Mouse (Mus musculus) heart, postnatal 0 days (tissue): ENCODE results near the gene Gm2a. TPM values are rescaled to one million over a fixed set of nuclear protein-coding genes. Genes with fewer than 3 reads are reported as not detected.
"Not testable (repeated sequence)": the region's sequence is repeated elsewhere in the genome, so short reads cannot be mapped to it uniquely, and the experiment has no call there.

Experiments used
- ATAC-seq: fragments of 200-750 bp; cut with Nextera tagmentation; 2 replicates; pipeline ENCODE4 v1.8.0; 2017; ENCODE audit warnings: low read depth, moderate number of reproducible peaks, moderate library complexity; ENCODE audit not compliant: insufficient read depth
- DNase-seq: peaks from one replicate; pipeline ENCODE4 v3.0.0-alpha.2; 2016; ENCODE audit warnings: low spot score
- H3K27ac ChIP-seq: fragments of 300-500 bp; sonication (generic); 2 replicates; pipeline ENCODE4 v1.5.1; 2014; ENCODE audit warnings: low read depth, mild to moderate bottlenecking
- H3K27me3 ChIP-seq: fragments of 300-500 bp; sonication (generic); 2 replicates; pipeline ENCODE4 v1.6.1; 2014; ENCODE audit warnings: low read length, mixed read lengths; ENCODE audit not compliant: control insufficient read depth, insufficient read depth
- H3K36me3 ChIP-seq: fragments of 300-500 bp; sonication (generic); replicated peaks from 2 replicates; pipeline ENCODE4 v1.6.1; 2014; ENCODE audit warnings: low read length, mixed read lengths; ENCODE audit not compliant: control insufficient read depth, insufficient read depth
- H3K4me1 ChIP-seq: fragments of 300-500 bp; sonication (generic); 2 replicates; pipeline ENCODE4 v1.6.1; 2014; ENCODE audit warnings: antibody characterized with exemption; ENCODE audit not compliant: control insufficient read depth, insufficient read depth
- H3K4me2 ChIP-seq: fragments of 300-500 bp; sonication (generic); 2 replicates; pipeline ENCODE4 v1.6.1; 2014; ENCODE audit warnings: low read depth, mild to moderate bottlenecking, low read length, moderate library complexity
- H3K4me3 ChIP-seq: fragments of 300-500 bp; sonication (generic); 2 replicates; pipeline ENCODE4 v1.5.1; 2014; ENCODE audit warnings: low read depth, low read length
- H3K9ac ChIP-seq: fragments of 300-500 bp; sonication (generic); replicated peaks from 2 replicates; pipeline ENCODE4 v1.6.1; 2014; ENCODE audit warnings: low read depth, low read length, mixed read lengths
- H3K9me3 ChIP-seq: fragments of 300-500 bp; sonication (generic); replicated peaks from 2 replicates; pipeline ENCODE4 v1.6.1; 2016; ENCODE audit warnings: low read length; ENCODE audit not compliant: control insufficient read depth
- CTCF ChIP-seq: IDR thresholded peaks from 2 replicates; pipeline ENCODE4 v1.5.1; 2016; ENCODE audit warnings: antibody characterized with exemption, control low read depth, low read depth
- EP300 ChIP-seq: IDR thresholded peaks from 2 replicates; pipeline ENCODE4 v1.6.1; 2016; ENCODE audit warnings: antibody characterized with exemption, low read depth
- WGBS: fragments of 180-500 bp; shearing (Covaris S2); extraction: QIAGEN DNeasy Blood & Tissue Kit; methylation state at CpG from one replicate; pipeline ENCODE4 v1.1.7; 2014; 5-methylcytosine and 5-hydroxymethylcytosine counted together
- polyA plus RNA-seq: library from polyadenylated mRNA; unstranded; fragments of >200 nt; fragmentation: Nextera tagmentation; extraction: Ambion mirVana; gene quantifications from 2 replicates; pipeline ENCODE4 v1.2.1, GENCODE M21; 2015
- total RNA-seq: library from RNA; depleted of rRNA; stranded (reverse); fragments of >200 nt; gene quantifications from 2 replicates; pipeline ENCODE4 v1.2.3, GENCODE M21; 2014; ENCODE audit warnings: low replicate concordance

Gene Gm2a
- total and polyA plus RNA-seq, 2 experiments from 2014 or later, result 17.2 to 26.9 TPM

- Histone ChIP-seq H3K4me2 (no peak overlapping the region), H3K36me3 (no peaks in the 10 kb centered on the region), H3K27me3 (no peaks in the 10 kb centered on the region), H3K9me3 (peaks cover 3% of the 10 kb centered on the region; the same call in 1 of the 2 replicates), H3K4me3 (no peak overlapping the region), H3K27ac (peak overlapping the region; percentile 94), H3K4me1 (peaks cover 6% of the 10 kb centered on the region; the same call in 1 of the 2 replicates), H3K9ac (no peak overlapping the region)
- DNase-seq (no peak), ATAC-seq (no peak)
- WGBS, result 39% methylated on average over 4 of the region's 4 CpGs
- TF ChIP-seq EP300 (no peak), CTCF (no peak)
These were observed 13.3 kb upstream of the Gm2a start for GRCm38 (mm10) chr11:55084629-55085028.

GRCm38 (mm10) chr11:55085396-55085795 lies 12.5 kb upstream of the Gm2a start:
- peak; percentile 92 for ATAC-seq
- H3K36me3 ChIP-seq, result no peaks in the 10 kb centered on the region
- H3K9ac ChIP-seq, result no peak overlapping the region
- no peak for TF ChIP-seq CTCF
- no peak for TF ChIP-seq EP300
- H3K9me3 ChIP-seq, result no peaks in the 10 kb centered on the region; the same call in 1 of the 2 replicates
- H3K4me3 ChIP-seq, result no peak overlapping the region
- no peak overlapping the region for H3K4me2 ChIP-seq
- peaks cover 6% of the 10 kb centered on the region; the same call in 1 of the 2 replicates for H3K4me1 ChIP-seq
- DNase-seq, result peak; percentile 84
- peak overlapping the region; percentile 94 for H3K27ac ChIP-seq
- no peaks in the 10 kb centered on the region for H3K27me3 ChIP-seq
- WGBS, result 18% methylated on average over 5 of the region's 5 CpGs

- Histone ChIP-seq H3K4me3 (no peak overlapping the region), H3K9ac (no peak overlapping the region), H3K9me3 (no peaks in the 10 kb centered on the region; the same call in 1 of the 2 replicates), H3K27ac (peak overlapping the region; percentile 17; the same call in 1 of the 2 replicates), H3K4me1 (peaks cover 6% of the 10 kb centered on the region; the same call in 1 of the 2 replicates), H3K36me3 (no peaks in the 10 kb centered on the region), H3K4me2 (no peak overlapping the region), H3K27me3 (no peaks in the 10 kb centered on the region)
- DNase-seq, result peak; percentile 81
- TF ChIP-seq CTCF (peak; percentile 95), EP300 (no peak)
- ATAC-seq, result peak; percentile 19; the same call in 1 of the 2 replicates
- WGBS, result 4% methylated on average over 10 of the region's 10 CpGs
These were observed 10.9 kb upstream of the Gm2a start for GRCm38 (mm10) chr11:55087006-55087405.

GRCm38 (mm10) chr11:55089892-55090291 lies 8.0 kb upstream of the Gm2a start:
- Histone ChIP-seq H3K27ac (no peak overlapping the region), H3K9me3 (no peaks in the 10 kb centered on the region), H3K4me1 (peaks cover 5% of the 10 kb centered on the region; the same call in 1 of the 2 replicates), H3K4me3 (no peak overlapping the region), H3K9ac (no peak overlapping the region), H3K4me2 (no peak overlapping the region), H3K27me3 (no peaks in the 10 kb centered on the region), H3K36me3 (no peaks in the 10 kb centered on the region)
- DNase-seq (no peak), ATAC-seq (no peak)
- 81% methylated on average over 2 of the region's 2 CpGs for WGBS
- TF ChIP-seq CTCF, result no peak
- TF ChIP-seq EP300, result no peak

GRCm38 (mm10) chr11:55093096-55093495 lies 4.8 kb upstream of the Gm2a start:
- DNase-seq (no peak), ATAC-seq (no peak)
- TF ChIP-seq CTCF, result no peak
- TF ChIP-seq EP300, result no peak
- no peak overlapping the region for H3K27ac ChIP-seq
- H3K4me3 ChIP-seq, result no peak overlapping the region
- H3K4me1 ChIP-seq, result no peaks in the 10 kb centered on the region
- no peak overlapping the region for H3K9ac ChIP-seq
- no peaks in the 10 kb centered on the region for H3K9me3 ChIP-seq
- no peak overlapping the region for H3K4me2 ChIP-seq
- no peaks in the 10 kb centered on the region for H3K36me3 ChIP-seq
- WGBS, result 73% methylated on average over 7 of the region's 7 CpGs
- H3K27me3 ChIP-seq, result no peaks in the 10 kb centered on the region

- not testable (repeated sequence) for H3K4me1 ChIP-seq, H3K9me3 ChIP-seq, H3K4me3 ChIP-seq, ATAC-seq, H3K27me3 ChIP-seq, H3K9ac ChIP-seq, H3K36me3 ChIP-seq, H3K27ac ChIP-seq, H3K4me2 ChIP-seq, DNase-seq
- 83% methylated on average over 4 of the region's 4 CpGs for WGBS
These were observed 1.6 kb upstream of the Gm2a start for GRCm38 (mm10) chr11:55096296-55096695.
